Mouse (Mus musculus): ENCODE results near the gene Vmn1r148.
"Not testable (repeated sequence)": the region's sequence is repeated elsewhere in the genome, so short reads cannot be mapped to it uniquely, and the experiment has no call there.

Gene Vmn1r148

DNA sequence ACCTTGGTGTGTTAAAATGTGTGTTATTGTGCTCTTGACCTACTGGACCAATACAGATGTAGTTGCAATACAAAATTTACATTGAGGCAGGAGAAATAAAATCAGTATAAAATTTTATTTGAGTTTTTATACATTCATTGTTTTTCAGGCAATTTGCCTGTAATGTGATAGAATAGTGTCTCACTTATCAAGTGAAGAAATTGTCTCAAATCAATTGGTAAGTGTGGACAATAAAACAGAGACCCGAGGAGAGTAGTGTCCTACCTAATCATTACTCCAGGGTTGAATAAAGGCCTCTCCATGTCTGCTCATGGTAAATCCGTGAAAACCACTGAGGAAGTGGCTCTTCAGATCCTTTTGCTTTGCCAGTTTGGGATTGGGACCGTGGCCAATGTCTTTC, at the start of gene Vmn1r148:
TSS of gene Vmn1r148 (plus strand) at position 301 of the 400 bp plus-strand sequence.
- not testable (repeated sequence) for DNase-seq (ENCODE audit: low spot score in 2 of 2)

DNA sequence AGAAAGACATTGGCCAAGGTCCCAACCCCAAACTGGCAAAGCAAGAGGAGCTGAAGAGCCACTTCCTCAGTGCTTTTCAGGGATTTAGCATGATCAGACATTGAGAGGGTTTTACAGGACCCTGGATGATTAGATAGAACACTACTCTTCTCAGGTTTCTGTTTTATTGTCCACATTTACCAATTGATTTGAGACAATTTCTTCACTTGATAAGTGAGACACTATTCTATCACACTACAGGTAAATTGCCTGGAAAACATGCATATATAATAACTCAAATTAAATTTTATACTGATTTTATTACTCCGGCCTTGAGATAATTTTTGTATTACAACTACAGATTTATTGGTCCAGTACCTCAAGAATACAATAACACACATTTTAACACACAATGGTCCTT, 42.4 kb upstream of the Vmn1r148 start, which contains the start of gene Gm8660:
TSS of gene Gm8660 (minus strand) at position 101 of the 400 bp plus-strand sequence.
- not testable (repeated sequence) for DNase-seq (ENCODE audit: low spot score in 2 of 2)

DNA sequence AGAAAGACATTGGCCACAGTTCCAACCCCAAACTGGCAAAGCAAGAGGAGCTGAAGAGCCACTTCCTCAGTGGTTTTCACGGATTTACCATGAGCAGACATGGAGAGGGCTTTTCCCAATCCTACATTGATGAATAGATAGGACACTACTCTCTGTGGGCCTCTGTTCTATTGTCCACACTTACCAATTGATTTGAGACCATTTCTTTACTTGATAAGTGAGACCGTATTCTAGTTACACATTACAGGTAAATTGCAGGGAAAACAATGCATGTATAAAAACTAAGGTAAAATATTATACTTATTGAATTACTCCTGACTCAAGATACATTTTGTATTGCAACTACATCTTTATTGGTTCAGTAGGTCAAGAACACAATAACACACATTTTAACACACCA, 24.7 kb downstream of the Vmn1r148 start, which contains the start of gene Vmn1r149:
TSS of gene Vmn1r149 (minus strand) at position 101 of the 400 bp plus-strand sequence.
- not testable (repeated sequence) for DNase-seq (ENCODE audit: low spot score in 2 of 2)

DNA sequence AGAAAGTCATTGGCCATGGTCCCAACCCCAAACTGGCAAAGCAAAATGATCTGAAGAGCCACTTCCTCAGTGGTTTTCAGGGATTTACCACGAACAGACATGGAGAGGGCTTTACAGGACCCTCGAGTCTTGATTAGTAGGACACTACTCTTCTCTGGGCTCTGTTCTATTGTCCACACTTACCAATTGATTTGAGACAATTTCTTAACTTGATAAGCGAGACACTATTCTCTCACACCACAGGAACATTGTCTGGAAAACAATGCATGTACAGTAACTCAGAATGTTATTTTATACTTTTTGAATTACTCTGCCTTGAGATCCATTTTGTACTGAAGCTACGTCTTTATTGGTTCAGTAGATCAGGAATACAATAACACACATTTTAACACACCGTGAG, 50.6 kb downstream of the Vmn1r148 start, which contains the start of gene Gm10665:
TSS of gene Gm10665 (minus strand) at position 101 of the 400 bp plus-strand sequence.
- not testable (repeated sequence) for DNase-seq (ENCODE audit: low spot score in 2 of 2)

Data from frontal cortex, postnatal 10 days (tissue).